Mouse (Mus musculus): Measurements from ENCODE around the gene Krtap6-2. TPM values are rescaled to one million over a fixed set of nuclear protein-coding genes. Genes with fewer than 3 reads are reported as not detected.

Gene Krtap6-2
- polyA plus RNA-seq, 1 experiment from 2014 or later: not detected

Other genes starting within 250 kb of the Krtap6-2 start
- not detected in 2 replicates for gene 1110057P08Rik, start 245.4 kb downstream of the Krtap6-2 start, polyA plus RNA-seq (2014; fragmentation: Nextera tagmentation; extraction: Ambion mirVana)
- not detected in 2 replicates for gene Krtap20-2, start 214.2 kb downstream of the Krtap6-2 start, polyA plus RNA-seq (2014; fragmentation: Nextera tagmentation; extraction: Ambion mirVana)
- not detected in 2 replicates for gene Krtap21-1, start 16.2 kb downstream of the Krtap6-2 start, polyA plus RNA-seq (2014; fragmentation: Nextera tagmentation; extraction: Ambion mirVana)
- not detected in 2 replicates for gene Krtap8-1, start 67.8 kb upstream of the Krtap6-2 start, polyA plus RNA-seq (2014; fragmentation: Nextera tagmentation; extraction: Ambion mirVana)
- gene Krtap7-1, start 88.2 kb upstream of the Krtap6-2 start, polyA plus RNA-seq (2014; fragmentation: Nextera tagmentation; extraction: Ambion mirVana): 0.23 TPM in 1 of 2 replicates, not detected in the other
- gene Krtap11-1, start 151.1 kb upstream of the Krtap6-2 start, polyA plus RNA-seq (2014; fragmentation: Nextera tagmentation; extraction: Ambion mirVana): not detected in 2 replicates

Measured in midbrain, embryonic 11.5 days (tissue).